Mouse (Mus musculus): Measurements from ENCODE around the gene Tanc1.

GRCm38 (mm10) chr2:59714992-59715391 is 103.2 kb downstream of the Tanc1 start:
- TF ChIP-seq CTCF (IDR thresholded peaks at IDR 0.05; ENCODE audit: insufficient read depth, low read depth, low read length) (no peak), POLR2A (IDR thresholded peaks at IDR 0.05; ENCODE audit: insufficient read depth, low read depth, low read length) (no peak)
